Mouse (Mus musculus) myocyte (in vitro differentiated cells): ENCODE results near the gene Ldlr.

Experiments used
- E2F4 ChIP-seq: IDR thresholded peaks from one replicate; pipeline ENCODE4 v1.6.1; 2011; ENCODE audit warnings: mild to moderate bottlenecking, control low read depth, moderate library complexity; ENCODE audit not compliant: insufficient read depth
- MAX ChIP-seq: IDR thresholded peaks from one replicate; pipeline ENCODE4 v1.6.1; 2011; ENCODE audit warnings: low read depth, mild to moderate bottlenecking, control low read depth
- POLR2A ChIP-seq: IDR thresholded peaks from one replicate; pipeline ENCODE4 v1.6.1; 2011; ENCODE audit warnings: low read depth, mild to moderate bottlenecking, control low read depth, moderate library complexity; ENCODE audit not compliant: insufficient read length
- SRF ChIP-seq: IDR thresholded peaks from one replicate; pipeline ENCODE4 v1.6.1; 2011; ENCODE audit warnings: low read depth; ENCODE audit not compliant: control insufficient read depth, insufficient read length
- TCF12 ChIP-seq: IDR thresholded peaks from one replicate; pipeline ENCODE4 v1.6.1; 2011; ENCODE audit warnings: mild to moderate bottlenecking, control low read depth; ENCODE audit not compliant: poor library complexity, insufficient read depth, severe bottlenecking

GRCm38 (mm10) chr9:21791861-21792260 lies 68.6 kb downstream of the Ldlr start:
- TF ChIP-seq TCF12 (no peak), POLR2A (peak; percentile 58), MAX (no peak), SRF (peak; percentile 47), E2F4 (no peak)
